Mouse (Mus musculus) liver, embryonic 14.5 days (tissue): ENCODE data around the gene Steap4.

Experiments used
- CTCF ChIP-seq: IDR thresholded peaks from 2 replicates; pipeline ENCODE4 v1.5.1; 2016; ENCODE audit warnings: antibody characterized with exemption, low read depth, control low read depth
- EP300 ChIP-seq: IDR thresholded peaks from 2 replicates; pipeline ENCODE4 v1.6.1; 2016; ENCODE audit warnings: antibody characterized with exemption, low read depth

DNA sequence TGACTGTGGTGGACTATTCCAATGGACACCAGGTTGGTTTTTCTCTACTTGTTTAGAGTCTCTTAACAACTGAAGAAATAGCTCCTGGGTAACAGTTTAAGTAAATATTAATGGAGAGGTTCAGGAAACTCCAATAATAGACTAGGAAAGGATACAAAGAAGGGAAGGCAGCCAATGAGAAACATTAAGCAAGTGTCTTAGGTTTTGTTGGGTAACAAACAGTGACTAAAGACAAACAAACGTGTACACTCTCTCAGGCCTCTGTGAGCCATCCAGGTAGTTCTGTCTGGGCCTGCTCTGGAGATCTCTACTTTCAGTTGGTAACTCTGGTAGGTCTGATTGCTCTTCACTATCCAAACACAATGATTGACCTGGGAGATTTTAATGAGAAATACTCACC is 37.5 kb upstream of the Steap4 start:
- no peak for TF ChIP-seq CTCF
- TF ChIP-seq EP300 = no peak
